Mouse (Mus musculus): ENCODE results near the gene Slc2a2.

DNA sequence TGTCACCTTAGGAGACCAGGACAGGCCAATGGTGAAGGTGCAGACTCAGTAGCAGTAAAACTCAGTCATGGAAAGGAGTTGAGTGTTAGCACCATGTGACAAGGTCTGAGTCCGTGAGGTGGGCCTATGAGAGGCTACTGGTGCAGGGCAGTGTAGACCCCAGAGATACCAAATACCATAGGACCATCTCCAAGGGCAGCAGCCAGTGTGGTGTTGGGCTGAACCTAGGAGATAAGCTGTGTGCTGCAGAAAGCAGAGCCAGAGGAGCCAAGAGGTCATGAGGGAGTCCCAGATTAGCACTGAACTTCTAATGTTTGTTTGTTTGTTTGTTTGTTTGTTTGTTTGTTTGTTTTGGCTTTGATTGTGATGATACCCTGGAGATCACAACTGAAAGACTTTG, 78.8 kb downstream of the Slc2a2 start:
- TF ChIP-seq CTCF (IDR thresholded peaks at IDR 0.05; ENCODE audit: insufficient read depth, low read depth, low read length) (no peak), POLR2A (IDR thresholded peaks at IDR 0.05; ENCODE audit: insufficient read depth, low read depth, low read length) (no peak)

Data from olfactory bulb, adult 2 months (tissue).